Mouse (Mus musculus) embryonic facial prominence, embryonic 11.5 days (tissue): ENCODE measurements around the gene Nusap1. TPM values are rescaled to one million over a fixed set of nuclear protein-coding genes. Genes with fewer than 3 reads are reported as not detected.
A peak's percentile ranks its signal among the peaks of the same experiment; 100 is the strongest.
"Not testable (repeated sequence)": the region's sequence is repeated elsewhere in the genome, so short reads cannot be mapped to it uniquely, and the experiment has no call there.

ENCODE experiments used
- ATAC-seq: fragments of 200-750 bp; cut with Nextera tagmentation; replicated peaks from 2 replicates; pipeline ENCODE4 v1.8.0; 2017; ENCODE audit warnings: low read depth; ENCODE audit not compliant: insufficient number of reproducible peaks, low FRiP score, low TSS enrichment
- DNase-seq: peaks from one replicate; pipeline ENCODE4 v3.0.0-alpha.2; 2015; ENCODE audit warnings: low spot score
- H3K27ac ChIP-seq: fragments of 300-500 bp; sonication (generic); replicated peaks from 2 replicates; pipeline ENCODE4 v1.5.1; 2014; ENCODE audit warnings: mild to moderate bottlenecking, low read depth, low read length, control low read depth
- H3K27me3 ChIP-seq: fragments of 300-500 bp; sonication (generic); 2 replicates; pipeline ENCODE4 v1.6.1; 2014; ENCODE audit warnings: mild to moderate bottlenecking, low read length, moderate library complexity, mixed read lengths; ENCODE audit not compliant: control insufficient read depth, insufficient read depth
- H3K36me3 ChIP-seq: fragments of 300-500 bp; sonication (generic); replicated peaks from 2 replicates; pipeline ENCODE4 v1.6.1; 2014; ENCODE audit warnings: low read depth, mild to moderate bottlenecking, low read length, moderate library complexity, mixed read lengths; ENCODE audit not compliant: control insufficient read depth, insufficient read depth
- H3K4me1 ChIP-seq: fragments of 300-500 bp; sonication (generic); 2 replicates; pipeline ENCODE4 v1.6.1; 2014; ENCODE audit warnings: low read length, mixed read lengths; ENCODE audit not compliant: control insufficient read depth, insufficient read depth
- H3K4me2 ChIP-seq: fragments of 300-500 bp; sonication (generic); 2 replicates; pipeline ENCODE4 v1.6.1; 2014; ENCODE audit warnings: low read depth, mild to moderate bottlenecking, control low read depth, low read length, moderate library complexity
- H3K4me3 ChIP-seq: fragments of 300-500 bp; sonication (generic); 2 replicates; pipeline ENCODE4 v1.5.1; 2014; ENCODE audit warnings: low read depth, low read length, control low read depth
- H3K9ac ChIP-seq: fragments of 300-500 bp; sonication (generic); replicated peaks from 2 replicates; pipeline ENCODE4 v1.6.1; 2014; ENCODE audit warnings: mild to moderate bottlenecking, control low read depth, low read length
- H3K9me3 ChIP-seq: fragments of 300-500 bp; sonication (generic); replicated peaks from 2 replicates; pipeline ENCODE4 v1.6.1; 2016; ENCODE audit warnings: mild to moderate bottlenecking, low read length, inconsistent platforms, mixed read lengths; ENCODE audit not compliant: control insufficient read depth
- WGBS: fragments of 180-500 bp; shearing (Covaris S2); extraction: QIAGEN DNeasy Blood & Tissue Kit; methylation state at CpG from one replicate; pipeline ENCODE4 v1.1.7; 2014; 5-methylcytosine and 5-hydroxymethylcytosine counted together
- polyA plus RNA-seq: library from polyadenylated mRNA; unstranded; fragments of >200 nt; fragmentation: Nextera tagmentation; extraction: Ambion mirVana; gene quantifications from 2 replicates; pipeline ENCODE4 v1.2.1, GENCODE M21; 2014

Nusap1 gene
- polyA plus RNA-seq, 1 experiment from 2014 or later: 114 TPM

DNA sequence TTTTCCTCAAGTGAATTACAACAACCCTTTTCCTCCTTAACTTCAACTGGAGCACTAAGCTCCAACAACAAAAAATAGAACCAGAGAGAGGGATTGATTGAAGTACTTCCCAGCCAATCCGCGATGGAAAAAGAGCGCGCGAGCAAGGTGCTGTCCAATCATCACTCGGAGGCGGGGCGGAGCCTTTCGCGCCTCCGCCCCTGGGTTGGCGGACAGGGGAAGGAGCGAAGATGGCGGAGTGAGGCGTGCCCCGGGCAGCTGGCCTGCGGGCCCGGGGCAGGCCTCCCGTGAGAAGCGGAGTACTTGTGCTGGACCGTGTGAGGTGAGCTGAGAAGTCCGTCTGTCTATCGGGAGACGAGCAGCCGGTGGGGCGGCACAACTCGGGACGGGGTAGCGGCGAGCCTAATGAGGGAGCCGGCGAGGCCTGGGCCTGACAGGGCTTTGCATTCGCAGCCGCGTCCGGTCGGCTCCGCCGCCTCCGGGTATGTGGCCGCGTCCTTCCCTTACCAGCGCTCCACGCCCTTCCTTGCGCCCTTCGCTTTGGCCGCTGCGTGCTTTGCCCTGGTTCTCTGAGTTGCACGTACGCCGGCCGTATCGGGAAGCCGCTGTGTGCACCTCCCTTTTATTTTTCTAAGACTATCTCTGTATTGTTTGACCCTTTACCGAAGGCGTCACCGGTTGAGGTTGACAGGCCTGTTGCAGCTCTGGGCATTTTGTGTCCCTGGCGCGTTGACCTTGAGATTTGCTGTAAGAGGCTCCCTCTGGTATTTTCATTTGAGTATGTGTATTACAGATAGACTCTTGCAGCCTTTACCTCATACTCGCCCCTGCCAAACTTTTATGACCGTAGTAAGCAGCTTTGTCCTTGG lies 23.8 kb upstream of the Nusap1 start:
- DNase-seq: peak; percentile 98
- H3K9ac ChIP-seq: peak overlapping the region; percentile 94
- no peaks in the 10 kb centered on the region for H3K9me3 ChIP-seq
- no peaks in the 10 kb centered on the region for H3K4me1 ChIP-seq
- H3K27ac ChIP-seq: peak overlapping the region; percentile 54; the same call in 1 of the 2 replicates
- peak; percentile 94 for ATAC-seq
- WGBS: under 1% methylated on average over 61 of the region's 61 CpGs
- H3K4me3 ChIP-seq: peak overlapping the region; percentile 95
- H3K4me2 ChIP-seq: peak overlapping the region; percentile 54
- H3K27me3 ChIP-seq: no peaks in the 10 kb centered on the region
- H3K36me3 ChIP-seq: peaks cover 4% of the 10 kb centered on the region

GRCm38 (mm10) chr2:119595308-119595707 lies 22.8 kb upstream of the Nusap1 start:
- H3K9me3 ChIP-seq: no peaks in the 10 kb centered on the region
- H3K4me3 ChIP-seq: peak overlapping the region; percentile 95
- peak overlapping the region; percentile 54 for H3K4me2 ChIP-seq
- no peaks in the 10 kb centered on the region for H3K4me1 ChIP-seq
- no peak overlapping the region for H3K27ac ChIP-seq
- no peak for DNase-seq
- 60% methylated on average over 4 of the region's 4 CpGs for WGBS
- peaks cover 4% of the 10 kb centered on the region for H3K36me3 ChIP-seq
- peak overlapping the region; percentile 94 for H3K9ac ChIP-seq
- no peaks in the 10 kb centered on the region for H3K27me3 ChIP-seq
- no peak for ATAC-seq

DNA sequence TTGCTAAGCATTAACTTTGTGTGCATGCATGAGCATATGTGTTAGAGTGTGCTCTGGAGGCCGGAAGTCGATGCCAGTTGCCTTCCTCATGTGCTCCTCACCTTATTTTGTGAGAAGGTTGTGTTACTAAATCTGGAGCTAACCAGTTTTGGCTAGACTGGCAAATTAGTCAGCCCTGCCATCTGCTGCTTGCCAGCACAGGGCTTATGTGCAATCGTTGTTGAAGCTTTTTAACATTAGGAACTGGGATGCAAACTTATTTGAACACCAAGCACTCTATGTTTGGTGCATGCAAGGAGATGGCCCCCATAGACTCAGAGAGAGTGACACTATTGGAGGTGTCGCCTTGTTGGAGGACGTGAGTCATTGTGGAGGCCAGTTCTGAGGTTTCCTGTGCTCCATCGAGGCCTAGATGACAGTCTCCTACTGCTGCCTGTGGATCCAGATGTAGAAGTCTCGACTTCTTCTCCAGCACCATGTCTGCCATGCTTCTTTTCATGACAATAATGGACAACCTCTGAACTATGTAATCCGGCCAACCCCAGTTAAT lies 21.2 kb upstream of the Nusap1 start:
- no peaks in the 10 kb centered on the region for H3K4me1 ChIP-seq
- no peaks in the 10 kb centered on the region for H3K9me3 ChIP-seq
- H3K27me3 ChIP-seq: no peaks in the 10 kb centered on the region
- no peak overlapping the region for H3K9ac ChIP-seq
- WGBS: 94% methylated on average over 8 of the region's 8 CpGs
- ATAC-seq: no peak
- H3K27ac ChIP-seq: no peak overlapping the region
- H3K36me3 ChIP-seq: peaks cover 7% of the 10 kb centered on the region
- DNase-seq: no peak
- no peak overlapping the region for H3K4me3 ChIP-seq
- H3K4me2 ChIP-seq: no peak overlapping the region

- H3K36me3 ChIP-seq: peaks cover 7% of the 10 kb centered on the region
- ATAC-seq (no peak), DNase-seq (no peak)
- H3K4me1 ChIP-seq: no peaks in the 10 kb centered on the region
- no peak overlapping the region for H3K4me3 ChIP-seq
- H3K27ac ChIP-seq: no peak overlapping the region
- H3K9me3 ChIP-seq: no peaks in the 10 kb centered on the region
- no peak overlapping the region for H3K9ac ChIP-seq
- H3K4me2 ChIP-seq: no peak overlapping the region
- 88% methylated on average over 4 of the region's 4 CpGs for WGBS
- H3K27me3 ChIP-seq: no peaks in the 10 kb centered on the region
Observed at GRCm38 (mm10) chr2:119601027-119601426, 17.1 kb upstream of the Nusap1 start.

GRCm38 (mm10) chr2:119601575-119601974 lies 16.5 kb upstream of the Nusap1 start:
- H3K27ac ChIP-seq, DNase-seq, H3K36me3 ChIP-seq, ATAC-seq, H3K27me3 ChIP-seq, H3K4me1 ChIP-seq, H3K4me2 ChIP-seq, H3K9ac ChIP-seq, H3K4me3 ChIP-seq, H3K9me3 ChIP-seq: not testable (repeated sequence)
- WGBS: 70% methylated on average over 3 of the region's 3 CpGs

- ATAC-seq (no peak), DNase-seq (no peak)
- no peaks in the 10 kb centered on the region for H3K4me1 ChIP-seq
- no peak overlapping the region for H3K9ac ChIP-seq
- WGBS: 83% methylated on average over 1 of the region's 1 CpGs
- H3K4me2 ChIP-seq: no peak overlapping the region
- no peaks in the 10 kb centered on the region for H3K27me3 ChIP-seq
- no peak overlapping the region for H3K27ac ChIP-seq
- peaks cover 5% of the 10 kb centered on the region for H3K36me3 ChIP-seq
- H3K9me3 ChIP-seq: no peaks in the 10 kb centered on the region
- no peak overlapping the region for H3K4me3 ChIP-seq
Observed at GRCm38 (mm10) chr2:119602488-119602887, 15.6 kb upstream of the Nusap1 start.

DNA sequence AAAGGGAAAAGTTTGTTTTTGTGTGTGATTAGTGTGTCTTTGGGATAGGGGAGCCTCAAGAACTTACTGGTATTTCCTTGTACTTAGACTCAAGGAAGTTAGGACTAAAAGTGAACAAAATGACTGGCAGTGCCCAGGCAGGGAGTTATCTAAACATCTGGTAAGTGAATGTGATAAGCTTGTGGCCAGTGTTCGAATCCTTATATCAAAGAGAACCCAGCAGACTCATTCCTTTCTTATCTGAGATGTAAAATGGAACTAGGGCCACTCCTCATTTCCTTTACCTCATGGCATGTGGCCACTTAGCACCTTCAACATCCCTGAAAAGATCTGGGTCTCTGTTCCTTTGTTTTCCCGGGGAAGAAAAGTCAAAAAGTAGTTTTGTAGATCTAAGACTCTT lies 14.2 kb upstream of the Nusap1 start:
- Histone ChIP-seq H3K4me3 (no peak overlapping the region), H3K9ac (no peak overlapping the region), H3K9me3 (no peaks in the 10 kb centered on the region), H3K4me1 (no peaks in the 10 kb centered on the region), H3K4me2 (no peak overlapping the region), H3K27me3 (no peaks in the 10 kb centered on the region), H3K36me3 (peaks cover 5% of the 10 kb centered on the region), H3K27ac (no peak overlapping the region)
- ATAC-seq (no peak), DNase-seq (no peak)
- WGBS: 81% methylated on average over 2 of the region's 2 CpGs

GRCm38 (mm10) chr2:119605361-119605973 lies 12.6 kb upstream of the Nusap1 start:
- peaks cover 5% of the 10 kb centered on the region for H3K36me3 ChIP-seq
- H3K27ac ChIP-seq: no peak overlapping the region
- no peak overlapping the region for H3K4me3 ChIP-seq
- WGBS: 86% methylated on average over 6 of the region's 6 CpGs
- H3K9ac ChIP-seq: no peak overlapping the region
- H3K4me1 ChIP-seq: no peaks in the 10 kb centered on the region
- DNase-seq (no peak), ATAC-seq (no peak)
- no peaks in the 10 kb centered on the region for H3K9me3 ChIP-seq
- no peaks in the 10 kb centered on the region for H3K27me3 ChIP-seq
- no peak overlapping the region for H3K4me2 ChIP-seq
